Mouse (Mus musculus): Measurements from ENCODE around the gene Olfr1458.

The Olfr1458 gene

GRCm38 (mm10) chr19:13106675-13107074 is at the start of gene Olfr1458:
Olfr1458 (minus strand) TSS chr19:13106775.
- no peak for DNase-seq (ENCODE audit: low spot score)

DNA sequence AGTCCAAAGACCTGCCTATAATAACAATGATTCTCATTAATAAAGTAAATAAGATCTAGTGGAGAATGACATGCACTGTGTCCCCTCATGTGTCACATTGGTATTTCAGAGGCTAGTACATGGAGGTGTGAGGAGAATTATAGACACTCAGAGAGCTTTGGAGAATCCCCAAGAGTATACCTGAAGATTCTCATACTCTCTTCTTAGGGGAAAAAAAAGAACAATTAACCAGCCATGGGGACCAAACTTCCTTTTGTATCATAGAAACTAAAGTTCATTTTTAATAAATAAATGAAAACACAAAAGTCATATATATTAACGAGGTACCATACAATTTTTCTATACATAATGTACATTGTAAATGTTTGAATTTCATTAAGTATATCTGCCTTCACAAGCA is 42.9 kb upstream of the Olfr1458 start, which contains the start of gene Olfr1459:
Gene Olfr1459, minus strand, starts transcription at position 101 of the 400 bp plus-strand sequence.
- no peak for DNase-seq (ENCODE audit: low spot score)

DNA sequence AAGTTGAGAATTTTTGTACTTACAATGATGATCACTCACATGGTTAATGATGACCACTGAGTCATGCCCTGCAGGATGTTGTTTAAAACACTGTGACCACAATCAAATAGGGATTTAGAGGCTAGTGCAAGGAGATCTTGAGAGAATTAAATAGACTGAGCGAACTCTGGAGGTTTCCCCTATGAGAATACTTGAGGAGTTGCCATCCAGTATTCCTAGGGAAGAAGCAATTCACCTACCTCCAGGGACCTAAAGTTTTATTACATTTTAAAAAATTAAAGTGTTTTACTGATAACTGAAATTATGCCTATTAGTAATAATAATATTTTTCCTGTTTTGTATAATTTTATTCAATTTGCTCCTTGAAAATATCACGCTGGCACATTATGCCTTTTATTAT is 8.8 kb downstream of the Olfr1458 start, which contains the start of gene Olfr1457:
Gene Olfr1457, minus strand, starts transcription at position 101 of the 400 bp plus-strand sequence.
- no peak for DNase-seq (ENCODE audit: low spot score)

DNA sequence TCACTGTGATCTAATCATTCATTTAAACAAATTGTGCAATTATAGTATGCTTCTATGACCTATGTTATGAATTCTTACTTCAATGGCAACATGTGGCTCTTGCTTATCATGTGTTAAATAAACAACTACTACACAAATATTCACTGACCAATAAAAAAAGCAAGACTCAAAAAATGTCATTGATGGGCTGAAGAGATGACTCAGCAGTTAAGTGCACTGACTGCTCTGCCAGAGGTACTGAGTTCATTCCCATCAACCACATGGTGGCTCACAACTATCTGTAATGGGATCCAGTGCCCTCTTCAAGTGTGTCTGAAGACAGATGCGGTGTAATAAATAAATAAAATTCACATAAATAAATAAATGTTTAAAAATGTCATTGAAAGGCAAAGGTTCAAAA is 12.7 kb downstream of the Olfr1458 start:
- no peak for DNase-seq (ENCODE audit: low spot score)

- DNase-seq (ENCODE audit: low spot score): no peak
Measured at GRCm38 (mm10) chr19:13060310-13060709, 46.3 kb downstream of the Olfr1458 start, which contains the start of gene Olfr1454. Olfr1454 (plus strand) TSS chr19:13060610.

Data from embryo, embryonic 10.5 days (tissue).